Mouse (Mus musculus) liver, embryonic 13.5 days (tissue): ENCODE results near the gene Bik. TPM values are rescaled to one million over a fixed set of nuclear protein-coding genes. Genes with fewer than 3 reads are reported as not detected.

ENCODE experiments used
- ATAC-seq: fragments of 200-750 bp; cut with Nextera tagmentation; 2 replicates; pipeline ENCODE4 v1.8.0; 2017; ENCODE audit warnings: low read depth, mild to moderate bottlenecking, moderate number of reproducible peaks, moderate library complexity
- DNase-seq: peaks from one replicate; pipeline ENCODE4 v3.0.0; 2022
- H3K27ac ChIP-seq: fragments of 300-500 bp; sonication (generic); 2 replicates; pipeline ENCODE4 v1.5.1; 2015; ENCODE audit warnings: moderate library complexity, mild to moderate bottlenecking, inconsistent platforms
- H3K27me3 ChIP-seq: fragments of 300-500 bp; sonication (generic); 2 replicates; pipeline ENCODE4 v1.6.1; 2015; ENCODE audit warnings: mild to moderate bottlenecking, inconsistent platforms
- H3K36me3 ChIP-seq: fragments of 300-500 bp; sonication (generic); 2 replicates; pipeline ENCODE4 v1.6.1; 2015; ENCODE audit warnings: mild to moderate bottlenecking, inconsistent platforms
- H3K4me1 ChIP-seq: fragments of 300-500 bp; sonication (generic); replicated peaks from 2 replicates; pipeline ENCODE4 v1.6.1; 2015; ENCODE audit warnings: inconsistent platforms
- H3K4me2 ChIP-seq: fragments of 300-500 bp; sonication (generic); 2 replicates; pipeline ENCODE4 v1.6.1; 2015; ENCODE audit warnings: inconsistent platforms, mild to moderate bottlenecking, moderate library complexity
- H3K4me3 ChIP-seq: fragments of 300-500 bp; sonication (generic); replicated peaks from 2 replicates; pipeline ENCODE4 v1.5.1; 2015; ENCODE audit warnings: mild to moderate bottlenecking, inconsistent platforms
- H3K9ac ChIP-seq: fragments of 300-500 bp; sonication (generic); 2 replicates; pipeline ENCODE4 v1.6.1; 2015; ENCODE audit warnings: mild to moderate bottlenecking, inconsistent platforms
- H3K9me3 ChIP-seq: fragments of 300-500 bp; sonication (generic); replicated peaks from 2 replicates; pipeline ENCODE4 v1.6.1; 2016; ENCODE audit warnings: inconsistent platforms
- WGBS: fragments of 180-500 bp; shearing (Covaris S2); methylation state at CpG from one replicate; pipeline ENCODE4 v1.1.7; 2015; ENCODE audit not compliant: insufficient replicate concordance; 5-methylcytosine and 5-hydroxymethylcytosine counted together
- polyA plus RNA-seq: library from polyadenylated mRNA; unstranded; fragments of >200 nt; fragmentation: Nextera tagmentation; extraction: Ambion mirVana; gene quantifications from 2 replicates; pipeline ENCODE4 v1.2.1, GENCODE M21; 2015

Gene Bik
- polyA plus RNA-seq, 1 experiment from 2014 or later, result 1.5 TPM

DNA sequence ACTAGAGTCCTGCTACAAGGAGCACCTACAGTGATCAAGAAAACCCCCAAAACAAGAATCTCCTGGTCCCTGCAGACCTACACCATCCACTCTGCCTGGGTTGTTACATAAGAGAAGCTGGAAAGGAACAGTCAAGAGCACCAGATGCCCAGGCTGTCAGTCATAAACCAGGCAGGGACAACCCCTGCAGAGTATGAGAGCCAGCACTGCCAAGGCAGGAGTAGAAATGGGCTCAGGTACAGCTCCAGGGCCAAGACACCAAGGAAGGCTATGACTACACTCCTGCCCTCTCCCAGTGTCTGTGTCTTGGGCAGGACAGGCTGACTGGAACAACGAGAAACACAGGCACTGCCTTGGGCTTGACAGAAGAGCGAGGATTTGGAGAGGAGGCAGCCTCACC, 23.5 kb downstream of the Bik start:
- H3K9me3 ChIP-seq, result no peaks in the 10 kb centered on the region
- H3K4me1 ChIP-seq, result peaks cover 11% of the 10 kb centered on the region
- no peak for ATAC-seq
- H3K36me3 ChIP-seq, result peaks cover 69% of the 10 kb centered on the region
- H3K4me2 ChIP-seq, result no peak overlapping the region
- no peak overlapping the region for H3K27ac ChIP-seq
- DNase-seq, result no peak
- 75% methylated on average over 2 of the region's 2 CpGs for WGBS
- H3K4me3 ChIP-seq, result no peak overlapping the region
- no peak overlapping the region for H3K9ac ChIP-seq
- H3K27me3 ChIP-seq, result no peaks in the 10 kb centered on the region

DNA sequence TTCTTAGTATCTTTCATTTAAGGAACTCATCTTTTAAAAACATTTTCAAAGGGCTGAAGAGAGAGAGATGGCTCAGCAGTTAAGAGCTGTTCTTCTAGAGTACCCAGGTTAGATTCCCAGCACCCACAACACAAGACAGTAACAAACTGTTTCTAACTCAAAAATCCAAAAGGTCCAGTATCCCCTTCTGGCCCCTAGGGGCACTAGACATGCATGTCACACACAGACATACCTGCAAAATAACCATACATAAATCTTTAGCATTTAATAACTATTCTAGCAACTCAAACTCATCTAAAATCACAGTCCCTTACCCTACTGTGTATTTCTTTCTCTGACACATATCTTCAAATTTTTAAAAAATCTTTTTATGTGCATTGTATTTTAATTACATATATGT, 27.2 kb downstream of the Bik start:
- DNase-seq (no peak), ATAC-seq (no peak)
- H3K4me2 ChIP-seq, result no peak overlapping the region
- H3K27me3 ChIP-seq, result no peaks in the 10 kb centered on the region
- H3K4me3 ChIP-seq, result no peak overlapping the region
- no peak overlapping the region for H3K9ac ChIP-seq
- H3K36me3 ChIP-seq, result peaks cover 37% of the 10 kb centered on the region
- no peaks in the 10 kb centered on the region for H3K9me3 ChIP-seq
- peaks cover 17% of the 10 kb centered on the region for H3K4me1 ChIP-seq
- H3K27ac ChIP-seq, result no peak overlapping the region

- Histone ChIP-seq H3K27ac (peak overlapping the region; percentile 92), H3K4me1 (peaks cover 17% of the 10 kb centered on the region), H3K27me3 (no peaks in the 10 kb centered on the region), H3K9me3 (no peaks in the 10 kb centered on the region), H3K36me3 (peaks cover 23% of the 10 kb centered on the region), H3K9ac (peak overlapping the region; percentile 95), H3K4me2 (peak overlapping the region; percentile 94), H3K4me3 (peak overlapping the region; percentile 88)
- ATAC-seq (peak; percentile 88), DNase-seq (peak; percentile 87)
- WGBS, result under 1% methylated on average over 74 of the region's 74 CpGs
Measured at GRCm38 (mm10) chr15:83555161-83555974, 28.7 kb downstream of the Bik start.

DNA sequence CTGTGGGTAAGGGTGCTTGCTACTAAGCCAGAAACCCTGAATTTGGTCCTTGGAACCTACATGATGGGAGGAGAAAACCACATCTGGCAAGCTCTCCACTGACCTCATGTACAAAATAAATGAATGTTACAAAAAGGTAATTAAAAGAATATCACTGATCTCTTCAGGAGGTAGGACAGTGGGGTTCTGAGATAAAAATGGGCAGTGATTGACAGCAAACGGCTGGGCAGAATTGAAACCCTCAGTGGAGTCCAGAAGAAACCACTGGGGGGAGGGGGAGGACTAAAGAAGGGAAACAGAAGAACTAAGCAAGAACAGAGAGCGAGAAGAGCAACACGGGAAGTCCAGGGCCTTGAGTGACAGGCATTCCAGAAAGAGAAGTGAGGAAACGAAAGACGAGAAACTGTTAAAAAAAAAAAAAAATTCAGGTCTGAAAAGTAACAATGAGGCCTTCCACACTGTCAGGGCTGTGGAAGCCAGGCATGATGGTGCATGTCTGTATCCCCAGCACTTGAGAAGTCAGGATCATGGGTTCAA, 34.3 kb downstream of the Bik start:
- H3K4me3 ChIP-seq, result no peak overlapping the region
- H3K4me1 ChIP-seq, result peaks cover 50% of the 10 kb centered on the region
- no peak overlapping the region for H3K9ac ChIP-seq
- no peak overlapping the region for H3K4me2 ChIP-seq
- no peak for ATAC-seq
- no peak for DNase-seq
- 0 out of 2 replicates have a peak overlapping the region, but pooled peaks have one; percentile 23 for H3K27ac ChIP-seq
- no peaks in the 10 kb centered on the region for H3K36me3 ChIP-seq
- no peaks in the 10 kb centered on the region for H3K27me3 ChIP-seq
- no peaks in the 10 kb centered on the region for H3K9me3 ChIP-seq
- WGBS, result 23% methylated on average over 5 of the region's 5 CpGs

DNA sequence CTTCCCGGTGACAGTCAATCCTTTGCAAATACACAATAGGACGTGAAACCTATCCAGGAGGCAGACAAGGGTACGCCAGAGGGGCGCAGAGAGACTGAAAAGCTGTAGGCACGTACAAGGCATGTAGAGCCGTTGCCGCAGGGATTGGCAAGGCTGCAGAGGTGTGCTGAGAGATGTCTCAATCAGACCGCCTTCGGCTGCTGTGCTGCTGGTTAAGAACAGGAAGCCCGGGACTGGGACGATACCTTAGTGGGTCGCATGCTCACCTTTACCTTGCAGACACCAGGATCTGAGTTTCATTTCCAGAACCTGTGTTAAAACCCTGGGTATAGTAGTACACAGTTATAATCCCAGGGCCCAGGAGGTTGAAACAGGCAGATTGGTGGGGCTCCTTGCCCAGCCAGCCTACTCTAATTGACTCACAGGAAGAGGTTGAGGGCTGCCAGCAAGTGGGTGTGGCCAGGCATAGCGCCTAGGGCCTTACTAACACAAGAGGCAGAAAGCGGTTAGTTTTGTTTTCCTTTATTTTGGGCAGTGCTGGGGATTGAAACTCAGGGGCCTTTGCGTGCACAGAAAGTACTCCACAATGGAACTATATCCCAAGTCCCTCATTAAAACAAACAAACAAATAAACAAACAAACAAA, 36.1 kb downstream of the Bik start:
- no peaks in the 10 kb centered on the region for H3K27me3 ChIP-seq
- H3K4me3 ChIP-seq, result peak overlapping the region; percentile 77
- peak overlapping the region; percentile 88 for H3K9ac ChIP-seq
- DNase-seq (peak; percentile 65), ATAC-seq (peak; percentile 42)
- no peaks in the 10 kb centered on the region for H3K36me3 ChIP-seq
- H3K4me1 ChIP-seq, result peaks cover 65% of the 10 kb centered on the region
- no peaks in the 10 kb centered on the region for H3K9me3 ChIP-seq
- WGBS, result 21% methylated on average over 15 of the region's 15 CpGs
- H3K4me2 ChIP-seq, result peak overlapping the region; percentile 86
- H3K27ac ChIP-seq, result peak overlapping the region; percentile 96

GRCm38 (mm10) chr15:83563327-83563856, 36.7 kb downstream of the Bik start, which contains the start of the genes Tspo and Mcat:
Gene Tspo (plus strand): TSS chr15:83563592.
Gene Mcat (minus strand): TSS chr15:83563787.
- Histone ChIP-seq H3K27me3 (no peaks in the 10 kb centered on the region), H3K4me3 (peak within 1 kb of the TSS; percentile 77), H3K4me2 (peak within 1 kb of the TSS; percentile 86), H3K27ac (peak within 1 kb of the TSS; percentile 96), H3K36me3 (no peaks in the 10 kb centered on the region), H3K9ac (peak within 1 kb of the TSS; percentile 88), H3K4me1 (peaks cover 72% of the 10 kb centered on the region), H3K9me3 (no peaks in the 10 kb centered on the region)
- peak; percentile 83 for ATAC-seq
- under 1% methylated on average over 28 of the region's 28 CpGs for WGBS
- peak; percentile 79 for DNase-seq

GRCm38 (mm10) chr15:83563857-83564651, 37.4 kb downstream of the Bik start:
- Histone ChIP-seq H3K9me3 (no peaks in the 10 kb centered on the region), H3K4me2 (peak overlapping the region; percentile 86), H3K9ac (peak overlapping the region; percentile 88), H3K4me3 (peak overlapping the region; percentile 77), H3K36me3 (no peaks in the 10 kb centered on the region), H3K27me3 (no peaks in the 10 kb centered on the region), H3K4me1 (peaks cover 78% of the 10 kb centered on the region), H3K27ac (peak overlapping the region; percentile 96)
- ATAC-seq (peak; percentile 22; the same call in 1 of the 2 replicates), DNase-seq (peak; percentile 56)
- WGBS, result 1% methylated on average over 27 of the region's 27 CpGs

- Histone ChIP-seq H3K36me3 (no peaks in the 10 kb centered on the region), H3K4me3 (peak overlapping the region; percentile 77), H3K27ac (peak overlapping the region; percentile 96), H3K9ac (peak overlapping the region; percentile 88), H3K27me3 (no peaks in the 10 kb centered on the region), H3K4me2 (peak overlapping the region; percentile 86), H3K9me3 (no peaks in the 10 kb centered on the region), H3K4me1 (peaks cover 89% of the 10 kb centered on the region)
- WGBS, result 37% methylated on average over 3 of the region's 3 CpGs
- DNase-seq, result peak; percentile 79
- peak; percentile 92 for ATAC-seq
Measured at GRCm38 (mm10) chr15:83565434-83565833, 38.8 kb downstream of the Bik start.

DNA sequence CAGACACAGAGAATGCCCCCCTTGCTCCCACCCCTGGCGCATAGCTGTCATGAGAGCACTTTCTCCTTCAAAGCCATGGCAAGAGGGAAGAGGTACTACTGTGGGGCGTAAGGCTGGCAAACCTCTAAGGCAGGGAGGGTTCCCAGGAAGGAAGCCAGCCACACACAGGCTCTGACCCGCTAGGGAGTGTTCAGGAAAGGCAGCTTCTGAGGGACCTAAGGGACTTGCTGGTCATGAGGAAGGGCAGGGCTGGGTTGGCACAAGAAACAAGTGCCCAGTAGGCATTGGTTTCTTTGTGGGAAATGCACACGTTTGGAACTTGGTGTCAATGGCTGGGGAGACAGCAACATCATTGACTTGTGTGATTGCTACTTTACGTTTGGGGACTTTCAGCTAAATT, 39.3 kb downstream of the Bik start:
- peak overlapping the region; percentile 88 for H3K9ac ChIP-seq
- peak overlapping the region; percentile 77 for H3K4me3 ChIP-seq
- ATAC-seq (no peak), DNase-seq (no peak)
- H3K27ac ChIP-seq, result peak overlapping the region; percentile 96
- no peaks in the 10 kb centered on the region for H3K9me3 ChIP-seq
- no peaks in the 10 kb centered on the region for H3K27me3 ChIP-seq
- 82% methylated on average over 5 of the region's 5 CpGs for WGBS
- H3K36me3 ChIP-seq, result peaks cover 2% of the 10 kb centered on the region; the same call in 1 of the 2 replicates
- H3K4me1 ChIP-seq, result peaks cover 88% of the 10 kb centered on the region
- peak overlapping the region; percentile 86 for H3K4me2 ChIP-seq

- H3K4me1 ChIP-seq, result peaks cover 71% of the 10 kb centered on the region
- DNase-seq (no peak), ATAC-seq (no peak)
- H3K4me3 ChIP-seq, result no peak overlapping the region
- no peaks in the 10 kb centered on the region for H3K9me3 ChIP-seq
- peaks cover 19% of the 10 kb centered on the region for H3K36me3 ChIP-seq
- no peak overlapping the region for H3K4me2 ChIP-seq
- 76% methylated on average over 3 of the region's 3 CpGs for WGBS
- H3K27me3 ChIP-seq, result no peaks in the 10 kb centered on the region
- no peak overlapping the region for H3K9ac ChIP-seq
- peak overlapping the region; percentile 67 for H3K27ac ChIP-seq
Measured at GRCm38 (mm10) chr15:83567728-83568127, 41.1 kb downstream of the Bik start.
